Mouse (Mus musculus): ENCODE results near the gene Rhobtb3.

DNA sequence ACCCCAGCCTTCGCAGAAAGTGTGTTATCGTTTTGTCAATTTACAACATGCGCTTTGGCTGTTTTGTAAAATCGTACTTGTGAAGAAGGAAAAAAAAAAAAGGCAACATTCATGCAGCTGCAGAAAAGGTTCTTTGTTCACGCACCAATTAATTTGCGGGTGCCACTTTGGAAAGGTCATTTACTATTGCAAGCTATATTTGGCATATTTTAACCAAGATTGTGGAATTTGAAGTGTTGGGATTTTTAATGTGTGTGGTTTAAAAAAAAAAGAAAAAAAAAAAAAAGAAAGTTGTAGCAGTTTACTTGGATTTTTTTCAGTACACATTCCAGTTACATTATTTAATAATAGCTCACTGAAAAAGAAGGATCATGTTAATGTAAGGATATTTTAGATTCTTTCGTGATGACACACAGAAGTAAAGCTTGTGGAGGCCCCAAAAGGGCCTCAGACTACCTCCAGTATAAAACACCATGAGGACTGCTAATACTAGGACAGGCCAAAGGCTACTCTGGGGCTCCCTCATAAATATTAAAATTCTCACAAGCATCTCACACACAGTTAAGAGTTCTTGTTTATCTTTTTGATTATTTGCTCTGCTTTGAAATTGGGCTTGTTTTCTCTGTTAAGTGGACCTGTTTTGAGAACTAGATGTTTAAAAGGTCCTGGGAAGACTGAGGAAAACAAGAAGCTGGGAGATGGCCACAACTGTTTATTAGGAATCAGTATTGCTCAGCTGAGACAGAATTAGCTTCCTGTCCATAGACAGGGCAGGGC is 507 bp upstream of the Rhobtb3 start:
- TF ChIP-seq CTCF (IDR thresholded peaks at IDR 0.05; ENCODE audit: low read depth, low read length) (no peak), POLR2A (IDR thresholded peaks at IDR 0.05; ENCODE audit: extremely low read depth, insufficient read depth, low read length) (no peak)
